Mouse (Mus musculus) MEL (cell line): ENCODE results near the gene Pik3cg. TPM values are rescaled to one million over a fixed set of nuclear protein-coding genes. Genes with fewer than 3 reads are reported as not detected.

Source experiments
- DNase-seq: peaks from one replicate; pipeline ENCODE4 v3.0.0; 2011; ENCODE audit warnings: low read depth, low spot score
- H3K27ac ChIP-seq: 2 replicates; pipeline ENCODE4 v1.5.1; 2012; ENCODE audit warnings: low read depth, mild to moderate bottlenecking, control low read depth, low read length, moderate library complexity; ENCODE audit not compliant: control insufficient read depth
- H3K27me3 ChIP-seq, 2 experiments: fragments of 150-350 bp in 1 of 2; sonication (generic) in 1 of 2; 2 replicates each; pipeline ENCODE4 v1.6.1; 2012; ENCODE audit warnings: low read length in 2 of 2, mild to moderate bottlenecking in 2 of 2, improper control_type of control experiment in 1 of 2, moderate library complexity in 1 of 2; ENCODE audit not compliant: insufficient read depth in 2 of 2, control insufficient read depth in 1 of 2
- H3K36me3 ChIP-seq, 2 experiments: 2 replicates each; pipeline ENCODE4 v1.6.1; 2012 to 2014; ENCODE audit warnings: low read length in 2 of 2, improper control_type of control experiment in 1 of 2, inconsistent platforms in 1 of 2, mild to moderate bottlenecking in 1 of 2; ENCODE audit not compliant: insufficient read depth in 2 of 2, control insufficient read depth in 1 of 2
- H3K4me1 ChIP-seq, 2 experiments: fragments of 150-350 bp in 1 of 2; sonication (generic) in 1 of 2; 2 replicates each; pipeline ENCODE4 v1.6.1; 2012; ENCODE audit warnings: low read length in 2 of 2, improper control_type of control experiment in 1 of 2, mild to moderate bottlenecking in 1 of 2; ENCODE audit not compliant: insufficient read depth in 2 of 2, control insufficient read depth in 1 of 2
- H3K4me3 ChIP-seq, 2 experiments: fragments of 150-350 bp in 1 of 2; sonication (generic) in 1 of 2; 2 replicates each; pipeline ENCODE4 v1.5.1; 2012; ENCODE audit warnings: low read depth in 2 of 2, low read length in 2 of 2, mild to moderate bottlenecking in 2 of 2, moderate library complexity in 2 of 2, control low read depth in 1 of 2, improper control_type of control experiment in 1 of 2; ENCODE audit not compliant: control insufficient read depth in 1 of 2, insufficient read depth in 1 of 2
- H3K79me2 ChIP-seq: 2 replicates; pipeline ENCODE4 v1.6.1; 2012; ENCODE audit warnings: mild to moderate bottlenecking, low read length, moderate library complexity; ENCODE audit not compliant: control insufficient read depth, poor library complexity, insufficient read depth
- H3K9ac ChIP-seq: 2 replicates; pipeline ENCODE4 v1.6.1; 2012; ENCODE audit warnings: low read depth, mild to moderate bottlenecking, control low read depth, low read length, moderate library complexity; ENCODE audit not compliant: control insufficient read depth, poor library complexity, severe bottlenecking
- H3K9me3 ChIP-seq: fragments of 150-350 bp; sonication (generic); replicated peaks from 2 replicates; pipeline ENCODE4 v1.6.1; 2012; ENCODE audit warnings: mild to moderate bottlenecking, low read length, improper control_type of control experiment, moderate library complexity; ENCODE audit not compliant: insufficient read depth
- BHLHE40 ChIP-seq: IDR thresholded peaks from 2 replicates; pipeline ENCODE4 v1.6.1; 2012; ENCODE audit warnings: low read depth, mild to moderate bottlenecking, inconsistent platforms, low read length, improper control_type of control experiment, borderline replicate concordance
- CHD1 ChIP-seq: IDR thresholded peaks from 2 replicates; pipeline ENCODE4 v1.6.1; 2012; ENCODE audit warnings: low read depth, mild to moderate bottlenecking, inconsistent platforms, low read length, improper control_type of control experiment
- CHD2 ChIP-seq: IDR thresholded peaks from 2 replicates; pipeline ENCODE4 v1.6.1; 2011; ENCODE audit warnings: low read length, improper control_type of control experiment
- CTCF ChIP-seq, 3 experiments: IDR thresholded peaks in 2 of 3; conservative IDR thresholded peaks in 1 of 3; 2 replicates each; pipeline ENCODE4 v1.5.1; 2011 to 2012; ENCODE audit warnings: low read length in 3 of 3, low read depth in 2 of 3, mild to moderate bottlenecking in 2 of 3, improper control_type of control experiment in 1 of 3, inconsistent platforms in 1 of 3, mixed read lengths in 1 of 3, moderate library complexity in 1 of 3; ENCODE audit not compliant: control insufficient read depth in 1 of 3, insufficient read depth in 1 of 3, poor library complexity in 1 of 3, severe bottlenecking in 1 of 3
- E2F4 ChIP-seq: IDR thresholded peaks from 2 replicates; pipeline ENCODE4 v1.6.1; 2011; ENCODE audit warnings: low read depth, low read length, improper control_type of control experiment, borderline replicate concordance
- ELF1 ChIP-seq: IDR thresholded peaks from 2 replicates; pipeline ENCODE4 v1.6.1; 2014; ENCODE audit warnings: low read depth, mild to moderate bottlenecking, inconsistent platforms, low read length, improper control_type of control experiment, moderate library complexity
- EP300 ChIP-seq, 2 experiments: IDR thresholded peaks; 2 replicates each; pipeline ENCODE4 v1.6.1; 2011; ENCODE audit warnings: improper control_type of control experiment in 2 of 2, low read length in 2 of 2, low read depth in 1 of 2, mild to moderate bottlenecking in 1 of 2
- ETS1 ChIP-seq: IDR thresholded peaks from 2 replicates; pipeline ENCODE4 v1.6.1; 2012; ENCODE audit warnings: low read depth, mild to moderate bottlenecking, inconsistent platforms, low read length, improper control_type of control experiment, moderate library complexity
- GATA1 ChIP-seq: IDR thresholded peaks from 2 replicates; pipeline ENCODE4 v1.6.1; 2011; ENCODE audit warnings: low read depth, low read length, improper control_type of control experiment
- HCFC1 ChIP-seq: IDR thresholded peaks from 2 replicates; pipeline ENCODE4 v1.6.1; 2012; ENCODE audit warnings: low read depth, mild to moderate bottlenecking, inconsistent platforms, low read length, improper control_type of control experiment, moderate library complexity
- MAFK ChIP-seq: IDR thresholded peaks from 2 replicates; pipeline ENCODE4 v1.6.1; 2011; ENCODE audit warnings: low read depth, mild to moderate bottlenecking, low read length, improper control_type of control experiment, borderline replicate concordance
- MAX ChIP-seq: IDR thresholded peaks from 2 replicates; pipeline ENCODE4 v1.6.1; 2011; ENCODE audit warnings: low read length, improper control_type of control experiment
- MEF2A ChIP-seq: IDR thresholded peaks from 2 replicates; pipeline ENCODE4 v1.6.1; 2014; ENCODE audit warnings: low read depth, mild to moderate bottlenecking, inconsistent platforms, low read length, improper control_type of control experiment; ENCODE audit not compliant: poor library complexity, insufficient replicate concordance, severe bottlenecking; ENCODE audit errors: extremely low read depth
- MYC ChIP-seq: IDR thresholded peaks from 2 replicates; pipeline ENCODE4 v1.6.1; 2011; ENCODE audit warnings: low read depth, mild to moderate bottlenecking, low read length, improper control_type of control experiment, moderate library complexity
- NELFE ChIP-seq: IDR thresholded peaks from 2 replicates; pipeline ENCODE4 v1.6.1; 2011; ENCODE audit warnings: low read depth, low read length, improper control_type of control experiment
- NRF1 ChIP-seq: IDR thresholded peaks from 2 replicates; pipeline ENCODE4 v1.6.1; 2014; ENCODE audit warnings: low read depth, mild to moderate bottlenecking, inconsistent platforms, low read length, improper control_type of control experiment, moderate library complexity; ENCODE audit not compliant: poor library complexity, insufficient read depth, severe bottlenecking
- POLR2A ChIP-seq, 2 experiments: IDR thresholded peaks; 2 replicates each; pipeline ENCODE4 v1.6.1; 2011 to 2012; ENCODE audit warnings: low read length in 2 of 2, mild to moderate bottlenecking in 2 of 2, control low read depth in 1 of 2, improper control_type of control experiment in 1 of 2, low read depth in 1 of 2, moderate library complexity in 1 of 2; ENCODE audit not compliant: control insufficient read depth in 1 of 2, insufficient read depth in 1 of 2, poor library complexity in 1 of 2
- POLR2AphosphoS2 ChIP-seq: IDR thresholded peaks from 2 replicates; pipeline ENCODE4 v1.6.1; 2011; ENCODE audit warnings: low read length, improper control_type of control experiment
- POLR2AphosphoS5 ChIP-seq: IDR thresholded peaks from 2 replicates; pipeline ENCODE4 v1.6.1; 2012; ENCODE audit warnings: low read depth, borderline replicate concordance, mild to moderate bottlenecking, inconsistent platforms, low read length, moderate library complexity, mixed read lengths
- RAD21 ChIP-seq: IDR thresholded peaks from 2 replicates; pipeline ENCODE4 v1.6.1; 2011; ENCODE audit warnings: mild to moderate bottlenecking, low read depth, low read length, improper control_type of control experiment
- SIN3A ChIP-seq: IDR thresholded peaks from 2 replicates; pipeline ENCODE4 v1.6.1; 2012; ENCODE audit warnings: low read length, improper control_type of control experiment, inconsistent platforms
- SMC3 ChIP-seq: IDR thresholded peaks from 2 replicates; pipeline ENCODE4 v1.6.1; 2011; ENCODE audit warnings: low read depth, low read length, improper control_type of control experiment
- TAL1 ChIP-seq: IDR thresholded peaks from 2 replicates; pipeline ENCODE4 v1.6.1; 2012; ENCODE audit warnings: mild to moderate bottlenecking, inconsistent platforms, low read length, moderate library complexity, mixed read lengths
- TCF12 ChIP-seq: IDR thresholded peaks from 2 replicates; pipeline ENCODE4 v1.6.1; 2014; ENCODE audit warnings: low read depth, mild to moderate bottlenecking, inconsistent platforms, low read length, improper control_type of control experiment, moderate library complexity
- UBTF ChIP-seq: IDR thresholded peaks from 2 replicates; pipeline ENCODE4 v1.6.1; 2012; ENCODE audit warnings: low read depth, mild to moderate bottlenecking, inconsistent platforms, low read length, improper control_type of control experiment, moderate library complexity, borderline replicate concordance; ENCODE audit not compliant: insufficient read depth
- USF1 ChIP-seq: IDR thresholded peaks from 2 replicates; pipeline ENCODE4 v1.6.1; 2014; ENCODE audit warnings: low read depth, mild to moderate bottlenecking, inconsistent platforms, low read length, improper control_type of control experiment, moderate library complexity
- USF2 ChIP-seq, 2 experiments: IDR thresholded peaks; 2 replicates each; pipeline ENCODE4 v1.6.1; 2011 to 2012; ENCODE audit warnings: improper control_type of control experiment in 2 of 2, low read length in 2 of 2, borderline replicate concordance in 1 of 2, inconsistent platforms in 1 of 2, low read depth in 1 of 2, mild to moderate bottlenecking in 1 of 2; ENCODE audit not compliant: insufficient read depth in 1 of 2
- ZC3H11A ChIP-seq: IDR thresholded peaks from 2 replicates; pipeline ENCODE4 v1.6.1; 2012; ENCODE audit warnings: low read depth, mild to moderate bottlenecking, inconsistent platforms, low read length, improper control_type of control experiment
- ZKSCAN1 ChIP-seq: IDR thresholded peaks from 2 replicates; pipeline ENCODE4 v1.6.1; 2012; ENCODE audit warnings: low read depth, mild to moderate bottlenecking, inconsistent platforms, low read length, improper control_type of control experiment, moderate library complexity
- ZNF384 ChIP-seq: IDR thresholded peaks from 2 replicates; pipeline ENCODE4 v1.6.1; 2012; ENCODE audit warnings: low read depth, mild to moderate bottlenecking, inconsistent platforms, low read length, improper control_type of control experiment
- polyA plus RNA-seq, 2 experiments: library from polyadenylated mRNA; stranded (reverse) in 1 of 2; unstranded in 1 of 2; fragments of >175 nt in 1 of 2; fragments of >200 nt in 1 of 2; gene quantifications; 2 replicates each; pipeline versions ENCODE4 v1.2.1 to v1.2.4; 2012; ENCODE audit warnings: low replicate concordance in 2 of 2, low read depth in 1 of 2; ENCODE audit not compliant: insufficient read length in 2 of 2, insufficient read depth in 1 of 2, missing spikeins in 1 of 2
- total RNA-seq: library from RNA; depleted of rRNA; stranded (reverse); fragments of 300-350 nt; gene quantifications from 2 replicates; pipeline ENCODE4 v1.2.3, GENCODE M21; 2012

Pik3cg gene
- total and polyA plus RNA-seq, 3 experiments: 4.9 to 8.5 TPM; not detected in 1

- H3K27me3 ChIP-seq: no peaks in the 10 kb centered on the region
- H3K4me1 ChIP-seq: peaks cover 6 to 29% of the 10 kb centered on the region in 2 experiments
- H3K9me3 ChIP-seq: no peaks in the 10 kb centered on the region
- TF ChIP-seq POLR2AphosphoS2 (no peak), RAD21 (no peak), POLR2AphosphoS5 (no peak), BHLHE40 (peak; percentile 76; the same call in 1 of the 2 replicates), USF1 (peak; percentile 81), CHD2 (no peak), SIN3A (no peak), GATA1 (no peak), MAFK (no peak), ZNF384 (no peak)
- H3K36me3 ChIP-seq: peaks cover 0 to 31% of the 10 kb centered on the region in 2 experiments; a peak in 2 of 4 replicates
- peak overlapping the region; percentile 24 to 35; a peak in 3 of 4 replicates for H3K4me3 ChIP-seq
- H3K27ac ChIP-seq: peak overlapping the region; percentile 95
- no peaks in the 10 kb centered on the region for H3K79me2 ChIP-seq
- H3K9ac ChIP-seq: peak overlapping the region; percentile 45
- DNase-seq: no peak
Measured at GRCm38 (mm10) chr12:32124456-32124855, 84.0 kb downstream of the Pik3cg start.

- TF ChIP-seq BHLHE40 (no peak), ETS1 (peak; percentile 53; the same call in 1 of the 2 replicates), TAL1 (peak; percentile 47; the same call in 1 of the 2 replicates), NELFE (no peak), NRF1 (no peak), MYC (no peak), E2F4 (no peak), ELF1 (no peak), CHD1 (no peak), EP300 (IDR thresholded peaks at IDR 0.05; ENCODE audit: low read depth in 1 of 2, low read length in 2 of 2) (peak; percentile 44 to 58; a peak in 3 of 4 replicates), GATA1 (peak; percentile 69), ZC3H11A (no peak), MAFK (peak; percentile 82; the same call in 1 of the 2 replicates), SMC3 (no peak; the same call in 1 of the 2 replicates), USF2 (IDR thresholded peaks at IDR 0.05; ENCODE audit: borderline replicate concordance in 1 of 2, insufficient read depth in 1 of 2, low read depth in 1 of 2, low read length in 2 of 2) (no peak), TCF12 (peak; percentile 51), HCFC1 (no peak), MAX (no peak), POLR2A (IDR thresholded peaks at IDR 0.05; ENCODE audit: control insufficient read depth in 1 of 2, insufficient read depth in 1 of 2, low read depth in 1 of 2, low read length in 2 of 2, poor library complexity in 1 of 2) (no peak), ZKSCAN1 (no peak), CTCF (IDR thresholded peaks at IDR 0.05 in 2 of 3, conservative IDR thresholded peaks at IDR 0.05 in 1 of 3; ENCODE audit: control insufficient read depth in 1 of 3, insufficient read depth in 1 of 3, low read depth in 2 of 3, low read length in 3 of 3, poor library complexity in 1 of 3, severe bottlenecking in 1 of 3) (no peak), UBTF (no peak), USF1 (no peak), POLR2AphosphoS2 (no peak), MEF2A (no peak), ZNF384 (no peak), CHD2 (no peak)
- Histone ChIP-seq H3K9me3 (no peaks in the 10 kb centered on the region), H3K36me3 (peaks cover 0 to 31% of the 10 kb centered on the region in 2 experiments; a peak in 2 of 4 replicates), H3K4me3 (peak overlapping the region; percentile 24 to 35), H3K27ac (peak overlapping the region; percentile 95), H3K27me3 (no peaks in the 10 kb centered on the region), H3K79me2 (no peaks in the 10 kb centered on the region), H3K9ac (peak overlapping the region; percentile 45), H3K4me1 (peaks cover 6 to 29% of the 10 kb centered on the region in 2 experiments)
- peak; percentile 70 for DNase-seq
Measured at GRCm38 (mm10) chr12:32124030-32124429, 84.4 kb downstream of the Pik3cg start.
